Mouse (Mus musculus): ENCODE results near the gene Prdm2. TPM values are rescaled to one million over a fixed set of nuclear protein-coding genes. Genes with fewer than 3 reads are reported as not detected.
A peak's percentile ranks its signal among the peaks of the same experiment; 100 is the strongest.

The Prdm2 gene
- polyA plus RNA-seq, 1 experiment from 2014 or later: 4.0 TPM

DNA sequence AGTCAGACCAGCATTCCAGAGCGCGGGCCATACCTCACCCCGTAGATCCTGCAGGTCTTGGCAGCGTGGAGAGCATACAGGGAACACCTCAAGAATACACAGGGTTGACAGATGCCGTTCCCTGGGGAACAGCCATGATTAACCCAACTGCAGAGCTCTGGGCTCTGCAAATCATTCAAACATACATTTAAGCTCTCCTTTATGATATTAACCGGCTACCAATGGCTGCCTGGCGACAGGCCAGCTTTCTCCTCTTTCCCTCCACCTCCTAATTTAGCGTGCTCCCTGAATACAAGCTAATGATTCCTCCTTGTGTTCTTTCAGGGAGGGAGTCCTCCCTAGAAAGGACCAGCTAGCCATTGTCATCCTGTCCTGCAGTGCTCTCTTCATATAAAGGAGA lies 141.0 kb downstream of the Prdm2 start:
- Histone ChIP-seq H3K4me3 (ENCODE audit: low read depth, low read length) (no peak overlapping the region), H3K27ac (ENCODE audit: low read depth, low read length) (no peak overlapping the region), H3K9ac (ENCODE audit: low read depth, low read length) (no peak overlapping the region), H3K4me2 (replicated peaks; ENCODE audit: low read depth) (no peak overlapping the region), H3K36me3 (ENCODE audit: control insufficient read depth, insufficient read depth) (no peaks in the 10 kb centered on the region), H3K27me3 (replicated peaks; ENCODE audit: control insufficient read depth, insufficient read depth, low read length) (no peaks in the 10 kb centered on the region), H3K9me3 (ENCODE audit: control insufficient read depth) (no peaks in the 10 kb centered on the region), H3K4me1 (replicated peaks; ENCODE audit: control insufficient read depth, insufficient read depth, low read length) (no peaks in the 10 kb centered on the region)
- no peak for TF ChIP-seq CTCF (IDR thresholded peaks at IDR 0.05; ENCODE audit: low read depth)
- ATAC-seq: no peak
- WGBS: 62% methylated on average over 8 of the region's 8 CpGs

DNA sequence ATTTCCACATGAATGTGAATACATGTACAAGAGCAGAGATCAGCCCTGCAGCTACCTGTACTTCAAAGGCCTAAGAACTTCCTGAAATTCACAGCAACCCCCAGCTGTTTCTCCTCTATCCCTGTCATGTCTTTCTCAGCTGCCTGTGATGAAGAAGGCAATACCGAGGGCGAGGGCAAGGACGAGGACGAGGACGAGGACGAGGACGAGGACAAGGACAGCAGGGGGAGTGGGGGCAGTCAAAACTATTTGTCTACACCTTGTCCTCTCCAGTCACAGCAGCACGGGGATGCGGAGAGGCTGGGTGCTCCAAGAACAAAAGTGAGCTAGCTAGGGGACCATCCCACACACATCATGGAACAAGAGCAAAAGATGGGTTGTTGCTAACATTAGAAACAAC lies 145.8 kb downstream of the Prdm2 start:
- no peak for TF ChIP-seq CTCF (IDR thresholded peaks at IDR 0.05; ENCODE audit: low read depth)
- ATAC-seq: no peak
- Histone ChIP-seq H3K4me3 (ENCODE audit: low read depth, low read length) (no peak overlapping the region), H3K4me1 (replicated peaks; ENCODE audit: control insufficient read depth, insufficient read depth, low read length) (no peaks in the 10 kb centered on the region), H3K27ac (ENCODE audit: low read depth, low read length) (no peak overlapping the region), H3K36me3 (ENCODE audit: control insufficient read depth, insufficient read depth) (no peaks in the 10 kb centered on the region), H3K27me3 (replicated peaks; ENCODE audit: control insufficient read depth, insufficient read depth, low read length) (no peaks in the 10 kb centered on the region), H3K4me2 (replicated peaks; ENCODE audit: low read depth) (no peak overlapping the region), H3K9me3 (ENCODE audit: control insufficient read depth) (no peaks in the 10 kb centered on the region), H3K9ac (ENCODE audit: low read depth, low read length) (no peak overlapping the region)
- WGBS: 90% methylated on average over 9 of the region's 9 CpGs

DNA sequence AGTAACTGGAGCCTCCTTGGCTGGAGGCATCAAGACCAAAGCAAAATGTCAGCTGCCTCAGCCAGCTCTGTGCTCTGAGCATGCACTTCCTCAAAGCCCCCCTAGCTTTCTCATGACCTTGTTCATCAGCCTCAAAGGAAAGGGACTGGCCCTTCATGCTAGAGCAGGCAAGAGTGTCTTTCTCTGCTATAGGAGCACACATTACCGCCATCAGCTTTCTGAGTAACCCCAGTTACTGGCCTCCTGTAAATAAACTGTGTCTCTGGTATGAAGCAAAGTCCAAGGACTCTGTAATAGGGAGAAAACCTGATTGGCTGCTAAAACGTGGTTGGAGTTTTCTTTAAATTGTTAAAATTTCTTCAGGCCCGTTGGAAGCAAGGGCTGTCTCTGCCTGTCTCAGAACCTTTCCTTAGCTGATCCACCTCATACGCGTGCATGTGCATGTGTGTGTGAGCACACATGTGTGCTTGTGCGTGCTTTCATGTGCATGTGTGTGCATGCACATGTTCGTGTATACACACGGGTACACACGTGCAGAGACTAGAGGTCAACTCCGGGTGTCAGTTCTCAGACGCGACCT lies 153.9 kb downstream of the Prdm2 start:
- Histone ChIP-seq H3K36me3 (ENCODE audit: control insufficient read depth, insufficient read depth) (no peaks in the 10 kb centered on the region), H3K4me2 (replicated peaks; ENCODE audit: low read depth) (no peak overlapping the region), H3K27ac (ENCODE audit: low read depth, low read length) (no peak overlapping the region), H3K27me3 (replicated peaks; ENCODE audit: control insufficient read depth, insufficient read depth, low read length) (no peaks in the 10 kb centered on the region), H3K9ac (ENCODE audit: low read depth, low read length) (no peak overlapping the region), H3K4me1 (replicated peaks; ENCODE audit: control insufficient read depth, insufficient read depth, low read length) (no peaks in the 10 kb centered on the region), H3K4me3 (ENCODE audit: low read depth, low read length) (no peak overlapping the region), H3K9me3 (ENCODE audit: control insufficient read depth) (no peaks in the 10 kb centered on the region)
- TF ChIP-seq CTCF (IDR thresholded peaks at IDR 0.05; ENCODE audit: low read depth): no peak
- WGBS: 73% methylated on average over 12 of the region's 12 CpGs
- no peak for ATAC-seq

Small RNAs within 50 kb of the gene (microRNA-seq; reads per million reads assigned to microRNA genes)
- 3.3 reads per million, percentile 5 among the genes with 10 or more reads in this experiment for gene Mir7021

Other genes with a start within 250 kb of the Prdm2 start
- 18.1 and 18.5 TPM in 2 replicates for gene Pdpn, start 86.6 kb upstream of the Prdm2 start, polyA plus RNA-seq (2015; fragmentation: Nextera tagmentation; extraction: Ambion mirVana)
- gene Lrrc38, start 136.8 kb upstream of the Prdm2 start, polyA plus RNA-seq (2015; fragmentation: Nextera tagmentation; extraction: Ambion mirVana): not detected in 2 replicates
- not detected in 2 replicates for gene Pramel1, start 181.4 kb upstream of the Prdm2 start, polyA plus RNA-seq (2015; fragmentation: Nextera tagmentation; extraction: Ambion mirVana)
- 5.0 and 6.0 TPM in 2 replicates for gene Pramef8, start 199.4 kb upstream of the Prdm2 start, polyA plus RNA-seq (2015; fragmentation: Nextera tagmentation; extraction: Ambion mirVana)
- gene Oog4, start 237.3 kb upstream of the Prdm2 start, polyA plus RNA-seq (2015; fragmentation: Nextera tagmentation; extraction: Ambion mirVana): not detected in 2 replicates

Data from intestine, postnatal 0 days (tissue).